Mouse (Mus musculus) spleen, postnatal 0 days (tissue): Measurements from ENCODE around the gene Psmc5. TPM values are rescaled to one million over a fixed set of nuclear protein-coding genes. Genes with fewer than 3 reads are reported as not detected.

Experiments used
- polyA plus RNA-seq: library from polyadenylated mRNA; unstranded; fragments of >200 nt; fragmentation: Nextera tagmentation; extraction: Ambion mirVana; gene quantifications from 2 replicates; pipeline ENCODE4 v1.2.1, GENCODE M21; 2015

Gene Psmc5
- 138 and 153 TPM in 2 replicates for polyA plus RNA-seq

DNA sequence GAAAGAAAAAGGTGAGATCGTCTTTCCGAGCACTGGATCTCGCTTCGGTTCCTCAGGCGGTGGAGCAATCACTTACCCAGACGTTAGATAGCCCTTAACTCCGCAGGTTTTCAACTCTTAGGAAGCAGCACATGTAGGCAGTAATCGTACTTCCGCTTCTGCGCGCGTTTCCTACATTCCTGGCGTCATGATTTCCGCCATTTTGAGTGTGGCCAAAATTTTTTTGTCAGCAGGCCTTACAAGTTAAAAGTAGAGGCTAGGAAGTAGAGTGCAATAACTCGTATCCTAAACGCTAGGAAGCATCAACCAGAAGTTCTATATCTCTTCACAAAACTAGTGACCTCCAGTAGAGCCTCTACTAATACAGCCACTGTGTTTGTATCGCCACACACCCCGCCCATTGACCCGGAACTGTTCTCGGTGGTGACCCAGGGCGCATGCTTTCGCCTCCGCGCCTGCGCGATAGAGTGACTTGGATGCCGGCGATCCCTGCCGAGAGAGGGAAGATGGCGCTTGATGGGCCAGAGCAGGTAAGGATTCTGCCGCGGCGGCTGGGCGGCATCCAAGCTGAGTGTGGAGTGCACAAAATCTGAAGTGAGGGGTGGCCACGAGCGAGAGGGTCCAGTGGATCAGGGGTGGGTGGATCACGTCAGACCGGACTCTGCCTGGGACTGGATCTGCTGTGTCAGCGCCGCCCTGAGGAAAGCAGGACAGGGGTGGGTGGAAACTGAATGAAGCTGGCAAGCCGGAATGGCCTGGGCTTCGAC lies at the start of gene Psmc5, which contains the start of gene Ftsj3:
Gene Psmc5, plus strand, starts transcription at position 470 of the 767 bp plus-strand sequence.
Gene Ftsj3, minus strand, starts transcription at position 395 of the 767 bp plus-strand sequence.

DNA sequence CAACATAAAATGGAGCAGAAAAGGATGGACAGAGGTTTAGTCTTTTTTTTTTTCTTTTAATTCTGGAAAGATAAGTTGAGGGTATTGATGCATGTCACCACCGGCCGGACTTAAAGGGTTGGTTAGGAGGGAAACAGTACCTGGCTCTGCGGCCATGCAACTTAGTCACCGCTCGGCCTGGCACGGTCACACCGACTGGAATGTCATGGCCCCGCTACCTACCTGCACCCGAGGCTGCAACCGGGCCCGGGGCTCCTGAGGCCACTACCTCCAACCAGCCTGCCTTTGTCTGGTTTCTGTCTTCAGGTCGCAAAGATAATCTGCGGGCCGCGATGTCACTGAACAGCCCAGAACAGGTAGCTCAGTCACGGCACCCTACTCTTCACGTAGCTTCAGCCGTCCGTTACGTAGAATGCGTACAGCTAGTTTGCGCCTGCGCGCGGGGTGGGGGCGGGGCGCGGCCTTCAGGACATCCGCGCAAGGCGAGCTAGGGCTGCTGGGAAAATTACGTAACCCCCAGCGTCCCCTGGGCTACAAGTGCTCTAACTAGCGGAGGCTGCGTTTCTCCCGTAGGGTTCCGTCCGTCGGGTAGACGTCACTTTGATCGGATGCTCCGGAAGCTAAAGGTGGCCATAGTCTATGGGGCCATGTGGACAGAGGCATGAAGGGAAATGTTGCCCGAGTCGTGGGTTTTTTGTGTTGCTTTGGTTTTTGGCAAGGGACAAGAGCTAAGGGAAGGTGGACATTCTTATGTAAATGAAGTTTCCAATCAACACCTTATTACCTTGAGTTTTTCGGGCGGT lies 39.8 kb upstream of the Psmc5 start, which contains the start of gene Ccdc47:
Gene Ccdc47, minus strand, starts transcription at position 418 of the 803 bp plus-strand sequence.

GRCm38 (mm10) chr11:106216730-106217490 lies 39.0 kb upstream of the Psmc5 start, which contains the start of gene Ddx42:
Gene Ddx42 (plus strand): TSS chr11:106216926.

GRCm38 (mm10) chr11:106272644-106273310 lies 16.8 kb downstream of the Psmc5 start, which contains the start of gene Smarcd2:
Gene Smarcd2 (minus strand): TSS chr11:106272972.

DNA sequence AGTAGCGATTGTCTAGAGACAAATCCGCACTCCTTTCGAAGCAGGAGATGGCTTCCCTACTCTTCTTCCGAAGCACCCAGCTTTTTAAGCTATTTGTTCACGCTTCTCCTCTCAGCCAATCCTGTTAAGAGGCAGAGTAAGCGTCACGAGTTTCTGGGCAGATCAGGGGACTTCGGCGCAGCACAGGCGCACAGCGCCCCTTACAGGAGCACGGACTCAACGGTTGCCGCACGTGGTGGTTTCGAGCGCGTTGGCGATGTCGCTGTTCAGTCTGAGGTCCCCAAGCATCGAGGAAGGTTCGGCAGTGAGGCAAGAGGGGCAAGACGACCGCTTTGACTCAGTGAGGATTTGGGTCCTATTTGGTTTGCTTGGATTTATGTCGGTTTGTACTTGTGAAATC lies 20.5 kb downstream of the Psmc5 start, which contains the start of gene Tcam1:
Gene Tcam1, plus strand, starts transcription at position 219 of the 400 bp plus-strand sequence.

GRCm38 (mm10) chr11:106301765-106302164 lies 45.8 kb downstream of the Psmc5 start, which contains the start of gene Gh:
Gene Gh (minus strand): TSS chr11:106301865.

Other genes starting within 250 kb of the Psmc5 start
- gene Kcnh6, start 248.0 kb upstream of the Psmc5 start, polyA plus RNA-seq, result 0.11 and 0.15 TPM in 2 replicates
- 35.9 and 36.0 TPM in 2 replicates for gene Dcaf7, start 219.3 kb upstream of the Psmc5 start, polyA plus RNA-seq
- gene Taco1, start 190.1 kb upstream of the Psmc5 start, polyA plus RNA-seq, result 6.4 and 7.5 TPM in 2 replicates
- 11.3 and 14.6 TPM in 2 replicates for gene Map3k3, start 171.5 kb upstream of the Psmc5 start, polyA plus RNA-seq
- not detected in 2 replicates for gene Gm10840, start 95.3 kb upstream of the Psmc5 start, polyA plus RNA-seq
- gene Limd2, start 95.3 kb upstream of the Psmc5 start, polyA plus RNA-seq, result 126 and 170 TPM in 2 replicates
- gene Strada, start 54.0 kb upstream of the Psmc5 start, polyA plus RNA-seq, result 11.9 and 12.1 TPM in 2 replicates
- 31.4 and 35.1 TPM in 2 replicates for gene Ccdc47, start 39.8 kb upstream of the Psmc5 start, polyA plus RNA-seq
- 30.3 and 33.3 TPM in 2 replicates for gene Ddx42, start 39.2 kb upstream of the Psmc5 start, polyA plus RNA-seq
- 40.4 and 41.2 TPM in 2 replicates for gene Ftsj3, start 75 bp upstream of the Psmc5 start, polyA plus RNA-seq
- gene Smarcd2, start 16.8 kb downstream of the Psmc5 start, polyA plus RNA-seq, result 35.5 and 38.8 TPM in 2 replicates
- gene Tcam1, start 20.5 kb downstream of the Psmc5 start, polyA plus RNA-seq, result 0.12 and 0.13 TPM in 2 replicates
- 0.34 and 0.46 TPM in 2 replicates for gene Gh, start 45.7 kb downstream of the Psmc5 start, polyA plus RNA-seq
- gene Cd79b, start 58.6 kb downstream of the Psmc5 start, polyA plus RNA-seq, result 42.6 and 63.4 TPM in 2 replicates
- 0.06 and 0.10 TPM in 2 replicates for gene Scn4a, start 97.1 kb downstream of the Psmc5 start, polyA plus RNA-seq
- 0.17 and 0.32 TPM in 2 replicates for gene Prr29, start 109.3 kb downstream of the Psmc5 start, polyA plus RNA-seq
- 29.4 and 40.7 TPM in 2 replicates for gene Icam2, start 131.9 kb downstream of the Psmc5 start, polyA plus RNA-seq
- gene Ern1, start 231.7 kb downstream of the Psmc5 start, polyA plus RNA-seq, result 3.5 and 5.5 TPM in 2 replicates